ENCODE assay signal across 14 mouse cellular contexts in genomic region chr15:93711150-93711784, GRCm38 (mm10).
DNase-seq lines count a peak whose midpoint lies in the region; ATAC-seq and TF ChIP-seq lines count a peak whose summit lies in the region.
"Had no signal": no experiment of that assay in that cellular context is flagged by ENCODE, and none has a peak within 500 bp of the region (broad histone marks: within the 10 kb centered on the region; RNA-seq: fewer than 3 reads in every experiment).

No protein-coding gene starts in this region.

- no peak for TF ChIP-seq CTCF in kidney, postnatal 0 days (IDR thresholded peaks at IDR 0.05; ENCODE audit: low read depth)
- no peak for TF ChIP-seq CTCF in C2C12 (IDR thresholded peaks at IDR 0.05; ENCODE audit: control insufficient read depth, insufficient read depth, insufficient read length)

- H3K36me3 ChIP-seq in embryonic facial prominence, embryonic 15.5 days = no peaks in the 10 kb centered on the region
- H3K36me3 ChIP-seq in embryonic facial prominence, embryonic 10.5 days (replicated peaks) = no peaks in the 10 kb centered on the region
- H3K36me3 ChIP-seq in kidney, postnatal 0 days (ENCODE audit: insufficient read depth, low read length) = no peaks in the 10 kb centered on the region
- H3K36me3 ChIP-seq in C2C12 (ENCODE audit: control insufficient read depth, insufficient read depth) = no peaks in the 10 kb centered on the region

- H3K27ac ChIP-seq in embryonic facial prominence, embryonic 15.5 days (replicated peaks) = peak overlapping the region; percentile 24; the same call in 1 of the 2 replicates
- no peak overlapping the region for H3K27ac ChIP-seq in embryonic facial prominence, embryonic 10.5 days (replicated peaks)
- peak overlapping the region; percentile 3; the same call in 1 of the 2 replicates for H3K27ac ChIP-seq in kidney, postnatal 0 days

- H3K27me3 ChIP-seq in embryonic facial prominence, embryonic 15.5 days = no peaks in the 10 kb centered on the region
- no peaks in the 10 kb centered on the region for H3K27me3 ChIP-seq in embryonic facial prominence, embryonic 10.5 days (replicated peaks; ENCODE audit: low read depth, poor library complexity, severe bottlenecking)
- H3K27me3 ChIP-seq in kidney, postnatal 0 days (ENCODE audit: insufficient read depth, low read length) = no peaks in the 10 kb centered on the region
- no peaks in the 10 kb centered on the region for H3K27me3 ChIP-seq in C2C12 (ENCODE audit: control insufficient read depth, insufficient read depth, insufficient read length)

- H3K4me2 ChIP-seq in embryonic facial prominence, embryonic 15.5 days (replicated peaks) = no peak overlapping the region
- H3K4me2 ChIP-seq in kidney, postnatal 0 days (ENCODE audit: low read length) = no peak overlapping the region

- H3K9ac ChIP-seq in embryonic facial prominence, embryonic 15.5 days = no peak overlapping the region
- H3K9ac ChIP-seq in kidney, postnatal 0 days (ENCODE audit: low read depth, low read length) = no peak overlapping the region

- H3K4me3 ChIP-seq in embryonic facial prominence, embryonic 15.5 days (replicated peaks) = no peak overlapping the region
- no peak overlapping the region for H3K4me3 ChIP-seq in embryonic facial prominence, embryonic 10.5 days
- H3K4me3 ChIP-seq in kidney, postnatal 0 days (replicated peaks; ENCODE audit: low read depth, low read length) = no peak overlapping the region
- no peak overlapping the region for H3K4me3 ChIP-seq in C2C12 (ENCODE audit: insufficient read depth, poor library complexity, severe bottlenecking)
- H3K4me3 ChIP-seq: erythroblast, embryonic 14.5 days had no signal

- WGBS in embryonic facial prominence, embryonic 15.5 days = 79% methylated on average over 13 of the region's 13 CpGs
- 93% methylated on average over 13 of the region's 13 CpGs for WGBS in embryonic facial prominence, embryonic 10.5 days
- WGBS in kidney, postnatal 0 days = 35% methylated on average over 13 of the region's 13 CpGs

- no peaks in the 10 kb centered on the region for H3K79me3 ChIP-seq in C2C12 (ENCODE audit: low read depth)

- no peak overlapping the region for H3ac ChIP-seq in C2C12 (ENCODE audit: control insufficient read depth, insufficient read length, low read depth)

- no peaks in the 10 kb centered on the region for H3K79me2 ChIP-seq in C2C12 (ENCODE audit: control insufficient read depth, insufficient read depth)

- no peak for DNase-seq in embryonic facial prominence, embryonic 10.5 days (ENCODE audit: low spot score)
- DNase-seq in kidney, postnatal 0 days (ENCODE audit: low spot score) = peak; percentile 82
- DNase-seq in kidney, adult 18-20 months = no peak
- DNase-seq in kidney, postnatal 10 days = peak; percentile 27
- DNase-seq in liver = no peak
- DNase-seq in right cerebral cortex, postnatal 36 days (ENCODE audit: low spot score in 2 of 2) = no peak
- DNase-seq: adrenal gland, adult 8-10 months; cerebellum, postnatal 10 days; heart, postnatal 4 days; thymus, postnatal 25 days had no signal

- H3K4me1 ChIP-seq in embryonic facial prominence, embryonic 15.5 days = peaks cover 52% of the 10 kb centered on the region
- H3K4me1 ChIP-seq in embryonic facial prominence, embryonic 10.5 days = peaks cover 32% of the 10 kb centered on the region
- peaks cover 26% of the 10 kb centered on the region for H3K4me1 ChIP-seq in kidney, postnatal 0 days (replicated peaks; ENCODE audit: insufficient read depth, low read length)

- ATAC-seq in embryonic facial prominence, embryonic 15.5 days (ENCODE audit: insufficient number of reproducible peaks, low FRiP score, low TSS enrichment, low read depth) = no peak
- peak; percentile 23; the same call in 1 of the 2 replicates for ATAC-seq in kidney, postnatal 0 days (replicated peaks; ENCODE audit: low FRiP score, low read depth)
- ATAC-seq: forebrain, embryonic 14.5 days had no signal

- H3K9me3 ChIP-seq in embryonic facial prominence, embryonic 15.5 days (replicated peaks) = no peaks in the 10 kb centered on the region
- H3K9me3 ChIP-seq in embryonic facial prominence, embryonic 10.5 days = no peaks in the 10 kb centered on the region
- no peaks in the 10 kb centered on the region for H3K9me3 ChIP-seq in kidney, postnatal 0 days (replicated peaks; ENCODE audit: low read length)

TF ChIP-seq in C2C12, 6 proteins besides CTCF, POLR2A, EP300 and RAD21:
- TF ChIP-seq MAX (IDR thresholded peaks at IDR 0.05) = no peak
- TF ChIP-seq CEBPB (IDR thresholded peaks at IDR 0.05; ENCODE audit: low read depth) = peak; percentile 45

Comparison
In these comparisons a context has a peak if more than half of its experiments do, and no peak if none do; other contexts are left out.
1. DNase-seq: peak in kidney, postnatal 0 days (single experiment) and kidney, postnatal 10 days (single experiment); none in embryonic facial prominence, embryonic 10.5 days (single experiment), kidney, adult 18-20 months (single experiment), liver (single experiment) and right cerebral cortex, postnatal 36 days (0 of 2).